Mouse (Mus musculus) frontal cortex, adult 2 months (tissue): ENCODE results near the gene Cdh9. TPM values are rescaled to one million over a fixed set of nuclear protein-coding genes. Genes with fewer than 3 reads are reported as not detected.
A peak's percentile ranks its signal among the peaks of the same experiment; 100 is the strongest.

ENCODE experiments used
- DNase-seq, 2 experiments: peaks; one replicate each; pipeline ENCODE4 v3.0.0; 2022; ENCODE audit warnings: low spot score in 1 of 2; ENCODE audit errors: extremely low spot score in 1 of 2
- polyA plus RNA-seq: library from polyadenylated mRNA; depleted of rRNA; stranded (reverse); fragments of >200 nt; gene quantifications from 2 replicates; pipeline ENCODE4 v1.2.3, GENCODE M21; 2012; rRNA removed

Gene Cdh9
- 8.6 and 13.5 TPM in 2 replicates for polyA plus RNA-seq

DNA sequence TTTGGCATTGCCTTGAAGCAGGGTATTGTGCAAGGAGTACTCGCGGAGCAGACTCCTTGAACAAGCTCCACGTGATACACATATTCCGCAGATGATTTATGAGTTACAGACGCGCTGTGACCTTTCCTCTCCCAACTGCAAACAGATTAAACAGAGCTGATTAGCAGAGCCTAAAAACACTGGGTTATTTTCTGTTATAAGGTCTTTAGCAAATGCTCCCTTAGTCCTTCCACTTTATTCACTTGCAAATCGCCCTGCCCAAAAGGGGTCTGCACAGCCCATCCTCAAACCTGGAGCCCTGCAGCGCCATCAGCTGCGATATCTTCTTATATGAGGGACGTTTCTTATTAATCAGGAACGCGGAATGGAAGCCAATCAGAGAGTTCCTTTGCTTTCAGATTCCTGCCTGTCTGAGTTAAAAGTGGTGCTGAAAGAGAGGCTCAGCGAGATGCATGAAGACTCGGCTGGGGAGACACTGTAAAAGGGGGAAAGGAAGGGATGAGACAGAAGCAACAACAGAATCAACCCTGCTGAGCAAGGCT is at the start of gene Cdh9:
Gene Cdh9, plus strand, starts transcription at position 287 of the 542 bp plus-strand sequence.
- peak; percentile 19 to 59 for DNase-seq

DNA sequence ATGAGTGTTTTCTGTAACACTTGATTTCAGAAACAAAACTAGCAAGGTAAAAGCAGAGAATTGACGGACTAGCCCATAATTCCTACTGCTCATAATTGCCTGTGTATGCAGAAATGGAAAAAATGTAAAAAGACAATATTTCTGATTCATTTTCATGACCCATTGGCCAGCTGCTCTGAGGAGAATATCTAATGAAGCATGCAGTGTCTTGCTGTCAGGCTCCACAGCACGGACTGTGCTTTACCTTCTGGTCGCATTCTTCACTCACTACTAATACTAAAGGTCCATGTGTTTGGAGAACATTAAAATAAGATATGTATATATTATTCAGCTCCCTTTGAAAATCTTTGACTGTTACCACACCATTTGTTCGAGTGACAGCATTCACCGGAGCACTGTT is 49.5 kb upstream of the Cdh9 start:
- no peak for DNase-seq

DNA sequence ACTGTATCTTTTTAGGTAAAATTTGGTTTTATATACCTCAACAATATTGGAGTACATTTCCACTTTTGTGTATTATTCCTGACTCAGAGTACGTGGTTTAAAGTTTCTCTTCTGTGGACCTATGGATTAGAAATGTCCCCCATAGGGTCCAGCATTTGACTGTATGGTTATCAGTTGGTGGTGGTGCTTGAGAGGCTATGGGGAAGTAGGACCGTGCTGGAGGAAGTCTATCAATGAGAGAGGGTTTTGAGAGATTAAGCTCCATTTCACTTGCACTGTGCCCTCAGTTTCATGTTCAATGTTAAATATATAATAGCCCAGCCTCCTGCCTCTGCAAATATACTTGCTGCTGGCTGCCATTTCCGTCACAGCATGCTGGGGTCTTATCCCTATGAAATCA is 28.7 kb upstream of the Cdh9 start:
- DNase-seq: no peak

DNA sequence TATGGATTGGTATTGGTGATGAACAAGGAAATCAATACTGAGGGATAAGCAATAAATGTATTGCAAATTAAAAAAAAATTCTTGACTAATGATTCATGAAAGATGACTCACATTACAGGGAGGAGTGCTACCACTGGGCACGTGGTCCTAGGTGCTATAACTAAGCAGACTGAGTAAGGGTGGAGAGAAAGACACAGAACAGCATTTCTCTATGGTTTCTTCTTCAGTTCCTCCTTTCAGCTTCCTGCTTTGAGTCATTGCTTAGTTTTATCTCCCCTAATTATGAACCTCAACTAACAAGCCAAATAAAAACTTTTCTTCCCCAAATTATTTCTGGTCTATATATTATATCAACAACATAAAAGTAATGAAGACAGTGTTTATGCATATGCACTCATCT is 26.2 kb upstream of the Cdh9 start:
- no peak for DNase-seq

DNA sequence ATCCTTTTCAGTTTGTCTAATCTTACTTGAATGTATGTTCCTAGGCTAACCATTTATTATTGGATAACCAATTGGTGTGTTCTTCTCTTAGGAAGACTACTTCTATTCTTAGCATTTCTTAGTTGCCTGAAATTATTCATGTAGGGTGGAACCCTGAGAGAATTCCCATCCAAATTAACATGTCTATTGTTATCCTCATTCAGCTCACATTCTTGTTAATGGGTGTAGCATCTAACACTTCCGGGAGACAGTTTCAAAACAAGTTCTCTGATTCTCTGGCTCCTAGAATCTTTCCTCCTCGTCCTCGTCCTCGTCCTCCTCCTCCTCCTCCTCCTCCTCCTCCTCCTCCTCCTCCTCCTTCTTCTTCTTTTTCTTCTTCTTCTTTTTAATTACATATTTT is 10.5 kb downstream of the Cdh9 start:
- DNase-seq: no peak

DNA sequence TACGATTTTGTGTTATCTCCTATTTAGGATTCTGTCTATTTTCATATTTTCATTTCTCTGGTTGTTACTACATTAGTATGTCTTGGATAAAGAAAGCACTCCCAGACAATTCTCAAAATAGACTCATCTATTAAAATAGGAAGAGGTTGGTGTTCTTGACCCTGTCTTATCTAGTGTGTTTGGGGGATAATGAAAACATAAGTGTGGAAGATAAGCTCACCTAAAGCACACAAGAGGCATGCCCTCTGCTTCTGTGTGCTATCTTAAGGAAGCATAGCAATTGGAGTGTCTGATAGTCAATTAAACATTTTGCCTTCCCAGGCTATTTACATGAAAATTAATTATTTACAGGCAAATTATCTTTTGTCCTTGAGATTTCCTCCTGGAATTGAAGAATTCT is 18.1 kb downstream of the Cdh9 start:
- no peak for DNase-seq

DNA sequence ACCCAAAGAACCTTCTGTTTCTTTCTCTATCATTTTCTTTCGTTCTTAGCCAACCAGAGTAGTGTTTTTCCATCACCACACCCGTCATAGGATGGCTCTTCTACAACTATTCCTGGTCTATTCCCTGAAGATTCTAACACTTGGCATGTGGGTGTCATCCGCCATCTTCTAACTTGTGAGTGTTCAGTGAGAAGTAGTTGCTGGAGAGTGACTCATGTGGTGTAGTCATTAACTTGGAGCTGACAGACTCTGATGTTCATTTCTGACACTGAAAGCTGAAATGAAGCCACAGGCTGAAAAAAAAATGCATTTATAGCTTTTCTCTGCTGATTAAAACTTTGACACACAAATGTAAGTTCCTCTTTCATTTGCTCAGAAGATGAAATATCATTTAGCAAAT is 34.7 kb downstream of the Cdh9 start:
- DNase-seq: peak; percentile 53 to 70

DNA sequence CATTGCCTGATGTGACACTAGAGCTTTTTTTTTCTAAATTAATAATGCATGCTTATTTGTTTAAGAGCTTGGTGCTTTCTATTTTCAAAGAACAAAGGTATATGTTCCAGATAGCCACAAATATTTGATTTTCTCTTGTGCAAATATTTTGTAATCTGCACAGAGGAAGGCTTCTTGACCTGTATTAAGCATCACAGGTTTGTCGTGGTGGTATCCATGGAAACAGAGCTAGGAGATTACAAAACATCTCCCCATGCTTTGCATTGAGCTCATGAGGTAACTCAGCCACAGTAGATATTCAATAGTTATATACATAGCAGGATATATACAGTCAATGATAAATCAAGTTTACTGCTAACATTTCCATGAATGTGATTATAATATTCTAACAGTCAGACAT is 56.0 kb downstream of the Cdh9 start:
- no peak for DNase-seq

DNA sequence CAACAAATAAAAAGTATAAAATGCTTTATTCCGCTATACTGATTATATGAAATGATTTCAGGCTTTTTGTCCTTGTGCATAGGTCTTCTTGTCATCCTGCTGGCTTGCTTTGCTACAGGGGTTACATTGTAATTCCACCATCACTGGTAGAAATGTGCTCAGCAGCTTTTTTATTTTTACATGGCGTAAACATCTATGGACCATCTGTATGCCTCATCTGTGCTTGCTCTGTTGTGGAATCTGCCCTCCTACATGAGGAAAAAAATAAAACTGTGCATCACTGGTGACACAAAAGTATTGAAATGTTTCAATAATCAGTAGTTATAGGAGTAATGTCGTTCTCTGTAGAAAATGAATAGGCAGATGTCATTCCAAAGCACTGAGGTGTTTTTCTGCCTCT is 64.3 kb downstream of the Cdh9 start:
- DNase-seq: peak in 1 of 2 experiments; percentile 32

DNA sequence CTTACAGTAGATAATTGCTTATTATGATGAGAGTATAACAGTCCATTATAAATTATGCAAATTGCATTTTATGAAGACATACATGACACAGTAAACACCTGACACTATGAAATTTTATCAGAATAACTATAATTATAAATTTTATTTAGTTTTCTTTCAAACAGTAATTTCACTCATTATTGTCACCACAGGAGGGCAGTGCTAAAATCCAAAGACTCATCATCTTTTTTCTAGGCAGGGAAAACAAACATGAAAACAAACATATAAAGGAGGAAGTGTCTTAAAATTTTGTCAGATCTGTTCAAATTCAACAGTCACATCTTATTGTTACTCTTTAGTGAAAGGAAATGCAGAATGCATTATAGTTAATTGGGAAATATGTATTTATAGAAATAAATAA is 72.7 kb downstream of the Cdh9 start:
- DNase-seq: no peak

DNA sequence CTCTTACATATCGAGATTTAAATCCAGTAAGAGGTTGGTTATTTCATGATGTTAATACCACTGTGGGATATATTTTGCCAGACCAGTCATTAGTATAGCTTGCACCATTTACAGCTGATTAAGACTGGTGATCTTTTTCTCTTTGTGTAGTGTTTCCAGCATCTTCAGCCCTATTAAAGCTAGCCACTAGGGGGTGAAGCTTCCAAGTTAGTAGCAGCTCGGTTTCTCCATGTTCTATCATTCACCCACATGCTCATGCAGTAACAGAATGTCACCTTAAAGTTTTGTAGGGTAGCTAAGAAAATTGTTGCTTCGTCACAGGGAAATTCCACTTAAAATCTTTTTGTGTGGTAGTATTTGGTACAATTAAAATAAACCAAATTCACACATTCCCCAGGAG is 82.2 kb downstream of the Cdh9 start:
- DNase-seq: no peak

DNA sequence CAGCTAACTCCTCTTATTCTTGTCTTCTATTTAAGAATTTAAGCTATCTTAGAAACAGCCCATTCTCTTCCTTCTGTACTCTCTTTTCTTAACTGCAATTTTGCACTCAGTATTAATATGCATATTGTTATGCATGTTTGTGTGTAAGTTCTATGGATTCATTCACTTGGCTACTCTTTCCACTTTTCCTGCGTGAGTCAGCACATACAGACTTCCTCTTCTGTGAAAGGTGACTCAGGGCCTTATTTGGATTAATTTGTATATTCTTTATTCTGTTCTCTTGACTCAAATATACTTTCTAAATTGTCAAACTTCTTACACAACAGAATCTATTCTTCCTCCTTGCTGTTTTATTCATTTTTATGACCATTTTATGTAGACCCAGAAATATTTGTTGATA is 85.5 kb downstream of the Cdh9 start:
- no peak for DNase-seq

DNA sequence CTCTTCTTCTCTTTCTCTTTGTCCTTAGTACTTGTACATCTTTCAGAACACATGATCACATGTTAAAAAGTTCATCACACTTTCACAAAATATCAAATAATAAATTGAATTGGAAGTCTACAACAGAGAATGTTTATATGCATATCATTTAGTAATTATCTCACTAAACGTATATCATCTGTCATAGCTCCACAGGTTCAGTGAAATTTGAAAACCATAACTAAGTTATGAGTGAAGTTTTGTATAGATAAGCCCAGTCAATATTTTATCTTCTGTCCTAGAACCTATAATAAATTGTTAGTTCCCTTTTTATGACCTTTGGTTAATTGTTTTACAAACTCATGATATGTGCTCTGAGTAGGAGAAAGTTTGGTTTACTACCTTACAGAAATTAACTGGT is 106.2 kb downstream of the Cdh9 start:
- DNase-seq: no peak

DNA sequence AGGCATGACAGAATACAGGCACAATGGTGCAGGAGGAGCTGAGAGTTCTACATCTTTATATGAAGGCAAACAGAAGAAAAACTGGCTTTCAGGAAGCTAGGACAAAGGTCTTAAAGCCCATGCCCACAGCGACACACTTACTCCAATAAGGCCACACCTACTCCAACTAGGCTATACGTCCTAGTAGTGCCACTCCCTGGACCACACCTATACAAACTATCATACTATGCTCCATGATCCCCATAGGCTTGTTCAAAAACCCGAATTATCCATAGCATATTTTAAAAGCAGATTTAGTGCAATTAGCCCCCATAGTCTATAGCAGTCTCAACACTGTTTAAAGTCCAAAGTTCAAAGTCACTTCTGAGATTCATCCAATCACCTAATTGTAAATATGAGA is 154.0 kb downstream of the Cdh9 start:
- DNase-seq: no peak

DNA sequence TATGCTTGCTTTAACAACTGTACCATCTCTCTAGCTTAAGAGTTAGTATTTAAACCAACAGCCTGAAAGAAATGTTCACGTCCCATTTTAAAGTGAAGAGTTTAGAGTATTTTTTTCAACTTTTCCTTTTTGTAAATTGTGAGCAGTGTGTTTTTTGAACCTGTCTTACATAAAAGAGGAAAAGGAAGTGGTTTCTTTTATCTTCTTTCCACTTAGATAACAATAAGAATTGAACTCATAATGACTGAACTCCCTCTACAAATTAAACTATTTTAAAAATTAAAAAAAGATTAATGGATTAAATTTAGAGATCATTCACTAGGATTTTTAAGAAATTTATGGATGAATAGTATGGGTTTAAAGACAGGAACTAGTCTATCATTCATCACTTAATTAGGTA is 168.1 kb downstream of the Cdh9 start:
- no peak for DNase-seq
